Mouse (Mus musculus) megakaryocyte, embryonic 14.5 days (primary cell): Measurements from ENCODE around the gene Ldb1.

Experiments used
- FLI1 ChIP-seq: IDR thresholded peaks from 2 replicates; pipeline ENCODE4 v1.6.1; 2012; ENCODE audit warnings: low read length, inconsistent platforms, mixed read lengths
- GATA1 ChIP-seq: IDR thresholded peaks from 3 replicates; pipeline ENCODE4 v1.6.1; 2012; ENCODE audit warnings: mixed read lengths, low read length, inconsistent platforms, borderline replicate concordance

GRCm38 (mm10) chr19:46085185-46085584 is 40.2 kb upstream of the Ldb1 start:
- TF ChIP-seq GATA1 = no peak
- no peak for TF ChIP-seq FLI1
